Mouse (Mus musculus) CD4-positive helper T cell, adult 2 months (primary cell): ENCODE data around the gene Ripply1.
A peak's percentile ranks its signal among the peaks of the same experiment; 100 is the strongest.
"Not testable (repeated sequence)": the region's sequence is repeated elsewhere in the genome, so short reads cannot be mapped to it uniquely, and the experiment has no call there.

Experiments
- DNase-seq: peaks from one replicate; pipeline ENCODE4 v3.0.0-alpha.2; 2012; ENCODE audit warnings: low read depth, missing footprints, low spot score

Ripply1 gene

DNA sequence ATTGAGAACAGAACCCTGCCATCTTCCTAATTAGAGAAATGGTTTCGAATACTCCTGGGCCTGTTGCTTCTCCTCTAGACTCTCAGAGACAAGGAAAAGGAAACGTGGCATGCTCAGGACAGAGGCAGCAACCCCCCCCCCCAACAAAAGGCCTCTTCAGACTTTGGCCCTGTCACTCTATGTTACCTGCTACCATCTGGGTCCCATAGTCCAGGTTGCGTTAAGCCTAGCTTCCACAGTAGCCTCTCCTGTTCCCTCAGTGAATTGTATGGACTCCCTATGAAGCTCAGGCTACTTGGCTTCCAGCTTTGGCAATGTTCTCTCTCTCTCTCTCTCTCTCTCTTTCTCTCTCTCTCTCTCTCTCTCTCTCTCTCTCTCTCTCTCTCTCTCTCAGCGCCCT is 590 bp downstream of the Ripply1 start:
- no peak for DNase-seq

DNA sequence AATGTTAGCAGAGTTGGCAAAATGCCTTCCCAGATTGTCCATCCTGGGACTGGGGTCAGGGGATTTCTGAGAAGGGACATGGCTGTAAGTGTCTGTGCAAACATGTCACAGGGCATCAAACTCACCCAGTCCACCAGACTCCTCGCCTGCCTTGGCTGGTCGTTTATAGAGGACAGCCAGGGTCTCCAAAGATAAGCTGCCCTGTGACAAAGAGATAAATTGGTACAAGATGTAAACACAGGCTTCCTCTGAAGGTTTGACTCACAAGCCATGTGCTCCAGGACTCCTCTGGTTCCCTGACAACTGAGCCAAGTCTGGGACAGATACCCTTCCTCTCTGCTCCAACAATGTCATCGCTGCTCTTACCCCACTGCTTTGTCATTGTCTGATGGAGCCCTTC is 1.2 kb downstream of the Ripply1 start:
- DNase-seq, result no peak

DNA sequence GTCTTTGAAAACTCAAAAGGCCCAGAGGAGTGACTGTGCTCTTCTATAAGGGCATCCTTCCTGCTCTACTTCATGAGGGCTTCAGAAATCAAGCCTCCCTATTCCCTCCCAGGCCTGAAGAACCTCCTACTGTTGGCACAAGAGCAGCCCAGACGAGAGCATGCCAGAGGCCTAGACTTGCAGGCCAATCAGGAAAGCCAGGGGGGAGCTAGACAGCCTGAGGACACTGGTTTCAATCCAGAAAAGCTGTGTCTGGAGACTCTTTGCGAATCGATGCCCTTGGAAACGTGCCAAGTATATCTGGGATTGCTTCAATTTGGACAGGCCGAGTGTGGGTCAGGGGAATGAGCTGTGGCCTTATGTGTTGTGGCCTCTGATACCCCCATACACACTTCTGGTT is 2.8 kb downstream of the Ripply1 start:
- no peak for DNase-seq

DNA sequence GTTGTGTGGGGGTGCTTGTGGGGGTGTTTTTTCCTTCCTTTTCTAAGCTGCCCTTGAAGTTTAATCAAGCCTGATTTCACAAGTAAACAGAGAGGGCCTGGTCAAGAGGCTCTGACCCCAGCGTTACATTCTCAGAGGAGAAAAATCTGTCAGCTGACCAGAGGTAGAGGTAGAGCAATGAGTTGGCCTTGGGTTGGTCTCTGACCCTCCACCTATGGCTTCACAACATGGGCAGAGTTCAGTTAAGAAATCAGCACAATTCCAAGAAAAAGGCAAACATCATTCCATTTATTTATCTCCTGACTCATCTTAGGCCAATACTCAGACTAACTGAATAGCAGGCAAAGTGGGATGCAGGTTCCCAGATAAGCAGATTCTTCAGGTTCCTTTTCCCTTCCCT is 3.3 kb downstream of the Ripply1 start:
- no peak for DNase-seq

DNA sequence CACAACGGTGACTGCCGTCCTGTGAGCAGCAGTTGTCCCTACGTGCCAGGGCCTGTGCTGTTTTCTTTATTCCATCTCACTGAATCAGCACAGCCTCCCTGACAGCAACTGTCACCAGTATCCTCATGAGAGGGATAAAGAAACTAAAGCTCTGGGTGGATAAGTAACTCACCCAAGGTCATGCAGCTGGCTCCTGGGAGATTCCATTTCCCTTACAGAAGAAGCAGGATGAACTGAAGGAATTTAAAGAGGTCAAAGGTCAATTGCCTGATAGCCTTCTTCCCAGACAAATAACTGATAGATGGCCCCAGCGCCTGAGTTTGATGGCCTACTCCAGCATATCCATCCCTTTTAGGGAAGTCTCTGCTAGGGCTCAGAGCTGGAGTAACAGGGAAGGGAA is 4.8 kb downstream of the Ripply1 start:
- no peak for DNase-seq

DNA sequence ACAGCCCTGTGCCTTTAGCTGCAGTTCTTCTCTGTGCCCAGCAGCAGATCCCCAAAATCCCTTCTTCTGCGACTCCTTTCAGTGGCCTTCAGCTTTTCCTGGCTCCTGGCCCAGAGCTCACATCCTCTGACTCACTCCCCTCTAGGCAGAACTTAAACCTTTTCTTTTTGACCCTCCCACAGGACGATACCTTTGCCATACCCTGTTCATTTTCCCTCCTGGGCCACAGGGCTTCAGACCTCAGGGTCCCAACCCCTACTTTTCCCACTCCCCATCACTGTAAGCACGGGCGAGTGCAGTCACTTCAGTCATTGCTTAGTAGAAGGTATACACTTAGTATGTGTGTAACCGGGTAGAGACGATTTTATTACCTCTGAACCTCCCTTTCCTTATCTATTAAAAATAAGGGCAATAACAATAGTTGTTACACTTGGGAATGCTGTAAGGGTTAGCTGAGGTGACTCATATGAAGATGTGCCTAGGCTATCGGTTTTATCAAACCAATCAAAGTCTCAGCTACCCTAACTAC is 7.0 kb downstream of the Ripply1 start:
- DNase-seq, result no peak

DNA sequence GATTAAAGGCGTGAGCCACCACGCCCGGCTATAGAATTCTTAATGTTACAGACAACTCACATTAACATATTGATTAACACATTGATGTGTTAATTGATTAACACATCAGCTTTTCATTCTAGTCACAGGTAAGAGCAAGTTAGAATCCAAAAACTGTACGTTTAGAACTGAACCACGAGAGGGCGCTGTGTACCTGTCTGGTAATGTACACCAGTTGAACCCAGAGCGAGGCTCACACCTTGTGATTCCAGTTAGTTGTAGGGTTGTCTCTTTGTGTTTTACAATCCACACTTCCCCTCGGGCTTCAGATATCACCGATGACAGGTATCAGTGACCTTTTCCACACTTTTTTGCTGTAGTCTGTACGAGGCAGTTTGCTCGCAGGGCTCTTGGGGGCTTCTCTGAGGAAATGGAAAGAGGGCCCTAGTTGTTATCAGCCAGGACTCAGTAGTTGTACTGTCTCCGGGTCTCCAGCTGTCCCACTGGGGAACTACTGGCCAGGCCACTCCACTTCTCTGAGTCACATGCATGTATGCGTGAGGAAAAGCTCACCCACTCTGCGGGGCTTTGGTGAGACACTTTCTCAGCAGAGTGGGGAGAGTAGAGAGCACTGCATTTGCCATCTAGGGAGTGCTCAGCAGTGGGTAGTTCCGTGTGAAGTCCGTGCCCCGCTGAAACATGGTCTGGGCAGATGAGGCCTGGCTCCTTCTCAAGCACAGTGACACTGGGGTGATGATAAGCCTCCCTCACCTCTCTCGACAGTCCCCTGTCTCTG is 7.7 kb downstream of the Ripply1 start:
- peak; percentile 33 for DNase-seq

DNA sequence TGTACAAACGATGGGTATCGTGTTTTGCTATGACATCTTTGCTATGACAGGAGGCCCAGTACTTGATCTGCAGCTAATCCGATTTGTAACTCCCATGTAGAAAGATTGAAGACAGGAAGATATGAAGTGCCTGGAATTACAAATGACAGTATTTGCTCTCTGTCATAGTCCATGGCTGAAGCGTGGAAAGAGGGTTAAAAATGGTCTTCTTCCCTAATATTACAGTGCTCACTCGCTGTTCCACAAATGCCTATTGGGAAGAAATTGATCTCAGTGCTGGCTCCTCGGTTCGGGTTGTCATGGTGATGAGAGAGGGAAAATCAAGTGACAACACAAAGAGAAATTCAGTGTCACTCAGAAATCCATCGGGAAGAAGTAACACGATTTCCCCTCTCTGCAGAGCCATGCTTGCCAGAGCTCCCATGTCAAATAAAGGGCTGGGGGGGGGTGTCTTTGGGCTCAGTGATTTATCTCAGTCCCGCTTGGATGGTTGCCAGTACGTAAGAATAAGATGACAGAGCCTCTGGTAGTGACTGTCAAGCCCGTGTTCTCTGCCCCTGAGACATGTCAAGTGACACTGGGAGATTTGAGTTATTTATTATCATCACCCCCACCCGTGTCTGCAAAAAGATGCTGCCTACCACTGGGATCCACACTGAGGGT is 12.0 kb downstream of the Ripply1 start:
- no peak for DNase-seq

DNA sequence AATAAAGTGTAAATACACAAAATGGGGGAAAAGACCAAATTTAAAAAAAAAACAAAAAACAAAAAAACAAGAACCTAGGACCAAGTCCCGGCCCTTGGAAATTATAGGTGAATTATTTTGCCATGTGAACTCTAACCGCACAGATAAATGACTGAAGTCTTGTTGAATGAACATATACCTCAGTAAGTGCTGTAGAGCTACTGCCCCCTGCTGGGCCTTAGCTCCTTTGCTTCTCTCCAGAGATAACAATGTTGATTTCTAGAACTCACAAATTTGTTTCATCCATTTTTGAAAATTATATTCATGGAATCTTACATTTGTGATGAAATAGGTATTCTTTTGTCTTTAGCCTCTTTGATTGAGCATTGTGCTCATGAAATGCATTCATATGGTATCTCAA is 19.6 kb downstream of the Ripply1 start:
- DNase-seq, result peak; percentile 19

DNA sequence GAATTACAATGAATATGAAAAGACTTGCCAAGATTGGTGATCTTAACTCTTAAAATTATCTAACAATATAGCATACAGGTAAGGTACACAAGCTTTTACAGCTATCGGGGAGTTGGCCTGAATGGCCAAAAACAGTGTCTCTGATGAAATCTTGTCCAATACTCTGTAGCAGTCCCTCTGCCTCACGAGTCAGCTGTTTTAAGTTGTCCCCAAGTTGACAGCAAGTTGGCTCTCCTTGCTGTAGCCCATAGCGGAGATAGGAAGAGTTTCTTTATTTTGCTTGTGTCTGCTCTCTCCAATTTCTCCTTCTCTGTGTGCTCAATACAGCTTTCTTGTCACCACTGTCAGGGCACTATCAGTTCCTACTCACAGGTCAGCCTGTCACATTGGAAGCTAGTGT is 23.5 kb downstream of the Ripply1 start:
- DNase-seq, result not testable (repeated sequence)

DNA sequence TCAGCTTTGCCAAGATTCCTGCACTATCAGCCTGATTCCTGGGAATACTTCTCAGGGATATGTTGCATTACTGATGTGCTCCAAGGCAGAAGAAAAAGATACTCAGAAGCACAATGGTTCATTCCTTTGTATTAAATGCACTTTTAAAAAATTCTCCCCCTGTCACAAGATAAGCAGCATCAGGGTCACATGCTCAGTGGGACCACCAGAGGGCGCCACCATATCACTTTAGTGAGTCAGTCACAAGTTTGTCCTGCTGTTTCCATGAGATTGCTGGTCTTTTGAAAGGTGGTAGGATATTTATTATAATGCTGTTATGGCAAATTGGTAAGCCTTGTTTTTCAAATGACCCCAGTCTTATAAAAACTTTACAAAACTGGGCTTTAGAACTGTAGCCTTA is 30.3 kb downstream of the Ripply1 start:
- DNase-seq, result peak; percentile 21

DNA sequence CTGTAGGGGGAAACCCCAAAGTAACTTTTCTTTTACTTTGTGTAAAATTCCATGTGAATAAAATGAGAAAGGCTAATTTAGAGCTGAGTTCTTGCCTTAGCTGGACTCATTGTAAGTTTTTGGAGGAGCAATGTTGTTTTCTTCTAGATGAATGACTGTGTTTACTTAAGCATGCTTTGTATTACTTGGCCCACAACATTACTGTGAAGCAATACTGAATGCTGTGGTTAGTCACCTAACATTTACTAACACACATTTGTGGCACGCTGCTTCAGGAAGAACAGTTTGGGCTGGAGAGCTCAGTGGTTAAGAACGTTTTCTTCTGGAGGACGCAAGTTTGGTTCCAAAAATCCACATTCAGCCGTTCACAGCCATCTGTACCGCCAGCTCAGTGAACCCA is 45.1 kb downstream of the Ripply1 start:
- DNase-seq, result no peak

DNA sequence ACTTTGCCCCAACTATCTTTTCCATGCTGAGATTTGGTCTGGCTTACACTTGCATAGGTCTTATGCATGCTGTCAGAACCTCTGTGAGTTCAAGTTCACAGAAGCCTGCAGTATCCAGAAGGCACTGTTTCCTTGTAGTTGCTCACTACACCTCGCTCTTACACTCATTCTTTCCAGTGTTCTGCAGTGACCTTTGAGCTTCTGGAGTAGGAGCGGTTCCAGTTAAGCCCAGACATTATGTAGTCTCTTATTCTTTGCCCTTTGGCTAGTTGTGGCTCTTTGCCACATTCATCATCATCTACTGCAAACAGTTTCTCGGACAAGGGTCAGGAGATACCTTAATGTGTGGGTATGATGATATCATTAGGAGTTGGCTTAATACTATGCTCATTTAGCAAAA is 51.6 kb downstream of the Ripply1 start:
- no peak for DNase-seq
